Mouse (Mus musculus): ENCODE results near the gene Ube2u. TPM values are rescaled to one million over a fixed set of nuclear protein-coding genes. Genes with fewer than 3 reads are reported as not detected.

The Ube2u gene
- polyA plus RNA-seq, 1 experiment from 2014 or later = 0.12 TPM

DNA sequence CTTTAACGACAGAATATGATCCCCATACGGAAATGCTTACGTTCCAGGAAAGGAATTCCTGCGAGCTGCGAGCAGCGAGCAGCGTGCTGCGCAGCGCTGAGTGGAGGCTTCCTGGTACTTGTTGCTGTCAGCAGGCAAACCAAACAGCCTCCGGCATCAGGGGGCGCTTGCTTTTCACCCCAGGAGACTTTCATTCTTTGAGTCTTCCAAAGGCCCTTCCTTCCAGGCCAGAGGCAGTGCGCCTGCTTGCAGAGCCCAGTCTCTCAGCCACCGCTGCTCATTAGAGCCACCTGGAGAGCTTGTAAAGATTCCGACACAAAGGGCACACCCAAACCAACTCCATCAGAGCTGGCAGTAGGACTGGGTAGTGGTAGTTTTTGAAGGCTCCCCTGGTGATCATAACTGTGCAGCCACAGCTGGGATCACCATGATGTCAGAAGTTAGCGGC is 48.9 kb downstream of the Ube2u start:
- Histone ChIP-seq H3K27ac (ENCODE audit: low read depth) (0 out of 2 replicates have a peak overlapping the region, but pooled peaks have one; percentile 25), H3K27me3 (replicated peaks; ENCODE audit: control insufficient read depth, insufficient read depth, low read length) (no peaks in the 10 kb centered on the region), H3K36me3 (ENCODE audit: control insufficient read depth, insufficient read depth, low read length) (no peaks in the 10 kb centered on the region), H3K9me3 (ENCODE audit: control insufficient read depth, low read length) (no peaks in the 10 kb centered on the region), H3K4me3 (ENCODE audit: low read depth, low read length) (peak overlapping the region; percentile 10; the same call in 1 of the 2 replicates), H3K4me1 (replicated peaks; ENCODE audit: control insufficient read depth, insufficient read depth, low read length) (peaks cover 17% of the 10 kb centered on the region), H3K9ac (ENCODE audit: low read length) (no peak overlapping the region), H3K4me2 (ENCODE audit: low read length) (peak overlapping the region; percentile 41)
- ATAC-seq (replicated peaks; ENCODE audit: low FRiP score, low TSS enrichment, low read depth) (peak; percentile 60; the same call in 1 of the 2 replicates), DNase-seq (ENCODE audit: low spot score) (peak; percentile 81)
- WGBS = 7% methylated on average over 15 of the region's 15 CpGs

- H3K36me3 ChIP-seq (ENCODE audit: control insufficient read depth, insufficient read depth, low read length) = no peaks in the 10 kb centered on the region
- ATAC-seq (replicated peaks; ENCODE audit: low FRiP score, low TSS enrichment, low read depth) (no peak), DNase-seq (ENCODE audit: low spot score) (no peak)
- no peaks in the 10 kb centered on the region for H3K27me3 ChIP-seq (replicated peaks; ENCODE audit: control insufficient read depth, insufficient read depth, low read length)
- H3K4me3 ChIP-seq (ENCODE audit: low read depth, low read length) = no peak overlapping the region
- no peak overlapping the region for H3K27ac ChIP-seq (ENCODE audit: low read depth)
- WGBS = 64% methylated on average over 6 of the region's 6 CpGs
- H3K4me2 ChIP-seq (ENCODE audit: low read length) = no peak overlapping the region
- no peak overlapping the region for H3K9ac ChIP-seq (ENCODE audit: low read length)
- H3K9me3 ChIP-seq (ENCODE audit: control insufficient read depth, low read length) = no peaks in the 10 kb centered on the region
- no peaks in the 10 kb centered on the region for H3K4me1 ChIP-seq (replicated peaks; ENCODE audit: control insufficient read depth, insufficient read depth, low read length)
Observed at GRCm38 (mm10) chr4:100533607-100534006, 55.0 kb downstream of the Ube2u start.

DNA sequence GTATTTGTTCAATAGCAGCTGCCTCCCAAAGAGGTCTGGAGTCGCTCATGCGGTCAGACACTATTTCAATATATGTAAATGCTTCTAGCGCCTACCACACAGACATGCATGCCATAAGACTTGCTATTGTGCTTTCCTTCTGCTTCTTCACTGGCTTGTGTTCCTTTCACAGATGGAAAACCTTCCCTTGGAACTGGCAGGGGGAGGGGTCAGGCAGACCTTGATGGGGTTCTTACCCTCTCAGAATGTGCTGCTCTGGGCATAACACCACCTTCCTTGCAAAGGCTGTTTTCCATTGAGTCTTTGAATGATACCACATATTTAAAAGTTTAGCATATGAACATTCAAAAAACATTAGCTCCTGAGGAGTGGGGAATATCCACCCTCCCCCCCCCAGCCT is 56.3 kb downstream of the Ube2u start:
- DNase-seq (ENCODE audit: low spot score) = no peak

DNA sequence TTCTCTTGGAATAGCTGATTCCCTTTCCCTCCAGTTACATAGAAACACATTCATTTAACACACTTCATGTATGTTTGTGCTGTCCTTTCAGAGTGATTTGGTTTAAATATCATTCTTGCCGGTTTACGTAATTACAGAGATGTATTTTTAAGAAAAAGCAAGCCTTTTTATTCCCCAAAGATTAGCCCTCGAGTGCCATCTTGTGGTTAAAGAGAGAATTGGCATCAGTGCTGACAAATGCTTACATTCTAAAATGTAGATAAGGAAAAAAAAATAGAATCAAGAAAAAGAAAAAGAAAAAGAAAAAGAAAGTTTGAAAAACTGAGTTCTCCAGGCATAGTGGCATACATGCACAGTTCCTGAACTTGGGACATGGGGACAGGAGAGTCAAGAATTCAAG is 59.2 kb downstream of the Ube2u start:
- Histone ChIP-seq H3K9ac (ENCODE audit: low read length) (no peak overlapping the region), H3K27me3 (replicated peaks; ENCODE audit: control insufficient read depth, insufficient read depth, low read length) (no peaks in the 10 kb centered on the region), H3K27ac (ENCODE audit: low read depth) (peak overlapping the region; percentile 4; the same call in 1 of the 2 replicates), H3K4me3 (ENCODE audit: low read depth, low read length) (no peak overlapping the region), H3K9me3 (ENCODE audit: control insufficient read depth, low read length) (no peaks in the 10 kb centered on the region), H3K4me2 (ENCODE audit: low read length) (no peak overlapping the region), H3K36me3 (ENCODE audit: control insufficient read depth, insufficient read depth, low read length) (no peaks in the 10 kb centered on the region), H3K4me1 (replicated peaks; ENCODE audit: control insufficient read depth, insufficient read depth, low read length) (no peaks in the 10 kb centered on the region)
- ATAC-seq (replicated peaks; ENCODE audit: low FRiP score, low TSS enrichment, low read depth) = no peak
- peak; percentile 72 for DNase-seq (ENCODE audit: low spot score)
- WGBS = 1% methylated on average over 3 of the region's 3 CpGs

More for the DNA sequence above, 56.3 kb downstream of the Ube2u start:
- WGBS = 93% methylated on average over 3 of the region's 3 CpGs
- H3K36me3 ChIP-seq (ENCODE audit: control insufficient read depth, insufficient read depth, low read length) = no peaks in the 10 kb centered on the region
- ATAC-seq (replicated peaks; ENCODE audit: low FRiP score, low TSS enrichment, low read depth) = no peak
- H3K4me2 ChIP-seq (ENCODE audit: low read length) = no peak overlapping the region
- no peaks in the 10 kb centered on the region for H3K27me3 ChIP-seq (replicated peaks; ENCODE audit: control insufficient read depth, insufficient read depth, low read length)
- no peak overlapping the region for H3K4me3 ChIP-seq (ENCODE audit: low read depth, low read length)
- no peaks in the 10 kb centered on the region for H3K4me1 ChIP-seq (replicated peaks; ENCODE audit: control insufficient read depth, insufficient read depth, low read length)
- no peak overlapping the region for H3K27ac ChIP-seq (ENCODE audit: low read depth)
- no peaks in the 10 kb centered on the region for H3K9me3 ChIP-seq (ENCODE audit: control insufficient read depth, low read length)
- no peak overlapping the region for H3K9ac ChIP-seq (ENCODE audit: low read length)

DNA sequence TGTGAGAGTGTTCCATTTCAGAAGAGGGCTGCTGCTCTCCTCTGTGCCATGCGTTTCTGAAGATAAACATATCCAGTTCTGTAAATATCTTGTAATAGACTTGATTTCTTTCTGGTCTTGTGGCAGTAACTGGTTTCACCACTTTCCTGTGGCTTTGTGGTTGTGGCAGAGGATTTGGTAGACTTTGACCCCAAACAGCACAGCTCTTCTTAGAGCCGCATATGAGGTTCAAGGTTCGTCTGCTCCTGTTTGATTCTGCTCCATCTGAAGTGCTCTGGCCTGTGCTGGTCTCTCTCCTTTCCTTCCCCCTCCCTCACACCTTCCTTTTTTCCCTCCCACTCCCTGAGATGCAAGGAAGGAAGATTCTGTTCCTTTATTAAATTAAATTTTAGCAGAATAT is 60.8 kb downstream of the Ube2u start:
- Histone ChIP-seq H3K4me1 (replicated peaks; ENCODE audit: control insufficient read depth, insufficient read depth, low read length) (no peaks in the 10 kb centered on the region), H3K9me3 (ENCODE audit: control insufficient read depth, low read length) (no peaks in the 10 kb centered on the region), H3K27ac (ENCODE audit: low read depth) (no peak overlapping the region; the same call in 1 of the 2 replicates), H3K27me3 (replicated peaks; ENCODE audit: control insufficient read depth, insufficient read depth, low read length) (no peaks in the 10 kb centered on the region), H3K36me3 (ENCODE audit: control insufficient read depth, insufficient read depth, low read length) (no peaks in the 10 kb centered on the region), H3K4me3 (ENCODE audit: low read depth, low read length) (no peak overlapping the region), H3K4me2 (ENCODE audit: low read length) (no peak overlapping the region), H3K9ac (ENCODE audit: low read length) (no peak overlapping the region)
- DNase-seq (ENCODE audit: low spot score) (no peak), ATAC-seq (replicated peaks; ENCODE audit: low FRiP score, low TSS enrichment, low read depth) (peak; percentile 82)
- 55% methylated on average over 3 of the region's 3 CpGs for WGBS

- H3K27me3 ChIP-seq (replicated peaks; ENCODE audit: control insufficient read depth, insufficient read depth, low read length) = no peaks in the 10 kb centered on the region
- no peak for ATAC-seq (replicated peaks; ENCODE audit: low FRiP score, low TSS enrichment, low read depth)
- H3K9me3 ChIP-seq (ENCODE audit: control insufficient read depth, low read length) = no peaks in the 10 kb centered on the region
- H3K4me1 ChIP-seq (replicated peaks; ENCODE audit: control insufficient read depth, insufficient read depth, low read length) = no peaks in the 10 kb centered on the region
- H3K4me3 ChIP-seq (ENCODE audit: low read depth, low read length) = no peak overlapping the region
- no peak overlapping the region for H3K27ac ChIP-seq (ENCODE audit: low read depth)
- DNase-seq (ENCODE audit: low spot score) = no peak
- 50% methylated on average over 4 of the region's 4 CpGs for WGBS
- H3K36me3 ChIP-seq (ENCODE audit: control insufficient read depth, insufficient read depth, low read length) = no peaks in the 10 kb centered on the region
- H3K4me2 ChIP-seq (ENCODE audit: low read length) = no peak overlapping the region
- H3K9ac ChIP-seq (ENCODE audit: low read length) = no peak overlapping the region
Observed at GRCm38 (mm10) chr4:100547905-100548304, 69.3 kb downstream of the Ube2u start.

- no peaks in the 10 kb centered on the region for H3K27me3 ChIP-seq (replicated peaks; ENCODE audit: control insufficient read depth, insufficient read depth, low read length)
- H3K9me3 ChIP-seq (ENCODE audit: control insufficient read depth, low read length) = no peaks in the 10 kb centered on the region
- DNase-seq (ENCODE audit: low spot score) (no peak), ATAC-seq (replicated peaks; ENCODE audit: low FRiP score, low TSS enrichment, low read depth) (no peak)
- no peaks in the 10 kb centered on the region for H3K36me3 ChIP-seq (ENCODE audit: control insufficient read depth, insufficient read depth, low read length)
- H3K4me1 ChIP-seq (replicated peaks; ENCODE audit: control insufficient read depth, insufficient read depth, low read length) = no peaks in the 10 kb centered on the region
- no peak overlapping the region for H3K9ac ChIP-seq (ENCODE audit: low read length)
- H3K4me3 ChIP-seq (ENCODE audit: low read depth, low read length) = no peak overlapping the region
- no peak overlapping the region for H3K27ac ChIP-seq (ENCODE audit: low read depth)
- WGBS = 74% methylated on average over 2 of the region's 2 CpGs
- no peak overlapping the region for H3K4me2 ChIP-seq (ENCODE audit: low read length)
Observed at GRCm38 (mm10) chr4:100553296-100553695, 74.6 kb downstream of the Ube2u start.

- Histone ChIP-seq H3K27ac (ENCODE audit: low read depth) (no peak overlapping the region), H3K27me3 (replicated peaks; ENCODE audit: control insufficient read depth, insufficient read depth, low read length) (no peaks in the 10 kb centered on the region), H3K36me3 (ENCODE audit: control insufficient read depth, insufficient read depth, low read length) (no peaks in the 10 kb centered on the region), H3K4me2 (ENCODE audit: low read length) (peak overlapping the region; percentile 54), H3K4me1 (replicated peaks; ENCODE audit: control insufficient read depth, insufficient read depth, low read length) (no peaks in the 10 kb centered on the region), H3K9me3 (ENCODE audit: control insufficient read depth, low read length) (no peaks in the 10 kb centered on the region), H3K9ac (ENCODE audit: low read length) (peak overlapping the region; percentile 5; the same call in 1 of the 2 replicates), H3K4me3 (ENCODE audit: low read depth, low read length) (peak overlapping the region; percentile 25; the same call in 1 of the 2 replicates)
- DNase-seq (ENCODE audit: low spot score) (peak; percentile 88), ATAC-seq (replicated peaks; ENCODE audit: low FRiP score, low TSS enrichment, low read depth) (0 out of 2 replicates have a peak, but pooled peaks have one; percentile 62)
- 6% methylated on average over 21 of the region's 21 CpGs for WGBS
Observed at GRCm38 (mm10) chr4:100588236-100589206, 109.9 kb downstream of the Ube2u start.
